Mouse (Mus musculus): ENCODE results near the gene Nat8f4. TPM values are rescaled to one million over a fixed set of nuclear protein-coding genes. Genes with fewer than 3 reads are reported as not detected.
"Not testable (repeated sequence)": the region's sequence is repeated elsewhere in the genome, so short reads cannot be mapped to it uniquely, and the experiment has no call there.

Nat8f4 gene
- polyA plus RNA-seq, 1 experiment: 1.8 TPM

GRCm38 (mm10) chr6:85929312-85929711 is 24.6 kb upstream of the Nat8f4 start:
- 81% methylated on average over 1 of the region's 1 CpGs for WGBS

GRCm38 (mm10) chr6:85927476-85928464 is 23.1 kb upstream of the Nat8f4 start:
- DNase-seq (ENCODE audit: low read depth in 1 of 2, low spot score in 2 of 2): no peak
- TF ChIP-seq POLR2A (IDR thresholded peaks at IDR 0.05; ENCODE audit: low read depth, low read length) (no peak), CTCF (IDR thresholded peaks at IDR 0.05; ENCODE audit: extremely low read depth, insufficient read depth, insufficient read length, insufficient replicate concordance) (no peak)
- Histone ChIP-seq H3K4me1 (ENCODE audit: control insufficient read depth, insufficient read depth, insufficient read length) (no peaks in the 10 kb centered on the region), H3K27ac (ENCODE audit: insufficient read depth, low read length) (no peak overlapping the region), H3K4me3 (ENCODE audit: extremely low read depth, insufficient read depth, insufficient read length) (no peak overlapping the region), H3K27me3 (ENCODE audit: control insufficient read depth, insufficient read depth, low read length) (no peaks in the 10 kb centered on the region), H3K36me3 (ENCODE audit: control insufficient read depth, insufficient read depth, low read length) (peaks cover 35% of the 10 kb centered on the region)
- 95% methylated on average over 9 of the region's 9 CpGs for WGBS

More at GRCm38 (mm10) chr6:85929312-85929711, 24.6 kb upstream of the Nat8f4 start:
- Histone ChIP-seq H3K27ac (ENCODE audit: insufficient read depth, low read length) (no peak overlapping the region), H3K4me1 (ENCODE audit: control insufficient read depth, insufficient read depth, insufficient read length) (no peaks in the 10 kb centered on the region), H3K27me3 (ENCODE audit: control insufficient read depth, insufficient read depth, low read length) (no peaks in the 10 kb centered on the region), H3K4me3 (ENCODE audit: extremely low read depth, insufficient read depth, insufficient read length) (no peak overlapping the region), H3K36me3 (ENCODE audit: control insufficient read depth, insufficient read depth, low read length) (peaks cover 35% of the 10 kb centered on the region)
- TF ChIP-seq CTCF (IDR thresholded peaks at IDR 0.05; ENCODE audit: extremely low read depth, insufficient read depth, insufficient read length, insufficient replicate concordance) (no peak), POLR2A (IDR thresholded peaks at IDR 0.05; ENCODE audit: low read depth, low read length) (no peak)
- no peak for DNase-seq (ENCODE audit: low read depth in 1 of 2, low spot score in 2 of 2)

- Histone ChIP-seq H3K4me1 (ENCODE audit: control insufficient read depth, insufficient read depth, insufficient read length) (no peaks in the 10 kb centered on the region), H3K27me3 (ENCODE audit: control insufficient read depth, insufficient read depth, low read length) (no peaks in the 10 kb centered on the region), H3K36me3 (ENCODE audit: control insufficient read depth, insufficient read depth, low read length) (peaks cover 35% of the 10 kb centered on the region), H3K27ac (ENCODE audit: insufficient read depth, low read length) (no peak overlapping the region), H3K4me3 (ENCODE audit: extremely low read depth, insufficient read depth, insufficient read length) (no peak overlapping the region)
- DNase-seq (ENCODE audit: low read depth in 1 of 2, low spot score in 2 of 2): no peak
- WGBS: 81% methylated on average over 1 of the region's 1 CpGs
- no peak for TF ChIP-seq POLR2A (IDR thresholded peaks at IDR 0.05; ENCODE audit: low read depth, low read length)
- TF ChIP-seq CTCF (IDR thresholded peaks at IDR 0.05; ENCODE audit: extremely low read depth, insufficient read depth, insufficient read length, insufficient replicate concordance): no peak
Measured at GRCm38 (mm10) chr6:85926709-85927108, 22.0 kb upstream of the Nat8f4 start.

- TF ChIP-seq POLR2A (IDR thresholded peaks at IDR 0.05; ENCODE audit: low read depth, low read length): no peak
- TF ChIP-seq CTCF (IDR thresholded peaks at IDR 0.05; ENCODE audit: extremely low read depth, insufficient read depth, insufficient read length, insufficient replicate concordance): no peak
- H3K4me1 ChIP-seq (ENCODE audit: control insufficient read depth, insufficient read depth, insufficient read length): no peaks in the 10 kb centered on the region
- no peak overlapping the region for H3K27ac ChIP-seq (ENCODE audit: insufficient read depth, low read length)
- 82% methylated on average over 1 of the region's 1 CpGs for WGBS
- DNase-seq (ENCODE audit: low read depth in 1 of 2, low spot score in 2 of 2): no peak
- H3K27me3 ChIP-seq (ENCODE audit: control insufficient read depth, insufficient read depth, low read length): no peaks in the 10 kb centered on the region
- no peak overlapping the region for H3K4me3 ChIP-seq (ENCODE audit: extremely low read depth, insufficient read depth, insufficient read length)
- peaks cover 28% of the 10 kb centered on the region for H3K36me3 ChIP-seq (ENCODE audit: control insufficient read depth, insufficient read depth, low read length)
Measured at GRCm38 (mm10) chr6:85923643-85924042, 19.0 kb upstream of the Nat8f4 start.

GRCm38 (mm10) chr6:85919401-85919800 is 14.7 kb upstream of the Nat8f4 start:
- WGBS: 97% methylated on average over 4 of the region's 4 CpGs
- Histone ChIP-seq H3K4me1 (ENCODE audit: control insufficient read depth, insufficient read depth, insufficient read length) (0 out of 2 replicates have a peak, but pooled peaks cover 4% of the 10 kb centered on the region), H3K27me3 (ENCODE audit: control insufficient read depth, insufficient read depth, low read length) (no peaks in the 10 kb centered on the region), H3K27ac (ENCODE audit: insufficient read depth, low read length) (no peak overlapping the region), H3K36me3 (ENCODE audit: control insufficient read depth, insufficient read depth, low read length) (no peaks in the 10 kb centered on the region; the same call in none of the 2 replicates), H3K4me3 (ENCODE audit: extremely low read depth, insufficient read depth, insufficient read length) (no peak overlapping the region)
- DNase-seq (ENCODE audit: low read depth in 1 of 2, low spot score in 2 of 2): no peak
- TF ChIP-seq POLR2A (IDR thresholded peaks at IDR 0.05; ENCODE audit: low read depth, low read length): no peak
- TF ChIP-seq CTCF (IDR thresholded peaks at IDR 0.05; ENCODE audit: extremely low read depth, insufficient read depth, insufficient read length, insufficient replicate concordance): no peak

- H3K4me3 ChIP-seq (ENCODE audit: extremely low read depth, insufficient read depth, insufficient read length): not testable (repeated sequence)
- WGBS: 94% methylated on average over 3 of the region's 3 CpGs
Measured at GRCm38 (mm10) chr6:85918341-85918740, 13.7 kb upstream of the Nat8f4 start.

GRCm38 (mm10) chr6:85916596-85916995 is 11.9 kb upstream of the Nat8f4 start:
- Histone ChIP-seq H3K27ac (ENCODE audit: insufficient read depth, low read length) (peak overlapping the region; percentile 64; the same call in 1 of the 2 replicates), H3K36me3 (ENCODE audit: control insufficient read depth, insufficient read depth, low read length) (no peaks in the 10 kb centered on the region), H3K4me1 (ENCODE audit: control insufficient read depth, insufficient read depth, insufficient read length) (0 out of 2 replicates have a peak, but pooled peaks cover 4% of the 10 kb centered on the region), H3K27me3 (ENCODE audit: control insufficient read depth, insufficient read depth, low read length) (no peaks in the 10 kb centered on the region), H3K4me3 (ENCODE audit: extremely low read depth, insufficient read depth, insufficient read length) (peak overlapping the region; percentile 90; the same call in 1 of the 2 replicates)
- no peak for DNase-seq (ENCODE audit: low read depth in 1 of 2, low spot score in 2 of 2)
- WGBS: 88% methylated on average over 6 of the region's 6 CpGs
- TF ChIP-seq POLR2A (IDR thresholded peaks at IDR 0.05; ENCODE audit: low read depth, low read length): no peak
- TF ChIP-seq CTCF (IDR thresholded peaks at IDR 0.05; ENCODE audit: extremely low read depth, insufficient read depth, insufficient read length, insufficient replicate concordance): no peak

More at GRCm38 (mm10) chr6:85918341-85918740, 13.7 kb upstream of the Nat8f4 start:
- not testable (repeated sequence) for DNase-seq (ENCODE audit: low read depth in 1 of 2, low spot score in 2 of 2); H3K36me3 ChIP-seq (ENCODE audit: control insufficient read depth, insufficient read depth, low read length); H3K27me3 ChIP-seq (ENCODE audit: control insufficient read depth, insufficient read depth, low read length); H3K4me1 ChIP-seq (ENCODE audit: control insufficient read depth, insufficient read depth, insufficient read length); H3K27ac ChIP-seq (ENCODE audit: insufficient read depth, low read length)

Data from spleen, adult 2 months (tissue).